Mouse (Mus musculus) kidney, adult 18-20 months (tissue): ENCODE data around the gene Fbxo3.
"Not testable (repeated sequence)": the region's sequence is repeated elsewhere in the genome, so short reads cannot be mapped to it uniquely, and the experiment has no call there.

Source experiments
- DNase-seq: peaks from one replicate; pipeline ENCODE4 v3.0.0; 2021

Fbxo3 gene

GRCm38 (mm10) chr2:104097396-104097795, 69.9 kb downstream of the Fbxo3 start:
- not testable (repeated sequence) for DNase-seq

- DNase-seq, result no peak
Measured at GRCm38 (mm10) chr2:104098529-104099230, 71.2 kb downstream of the Fbxo3 start.

- no peak for DNase-seq
Measured at GRCm38 (mm10) chr2:104099231-104099585, 71.7 kb downstream of the Fbxo3 start.

GRCm38 (mm10) chr2:104099946-104100345, 72.4 kb downstream of the Fbxo3 start:
- DNase-seq, result no peak

GRCm38 (mm10) chr2:104104800-104105199, 77.3 kb downstream of the Fbxo3 start:
- no peak for DNase-seq

GRCm38 (mm10) chr2:104109021-104109420, 81.5 kb downstream of the Fbxo3 start:
- DNase-seq, result not testable (repeated sequence)

- no peak for DNase-seq
Measured at GRCm38 (mm10) chr2:104109528-104109927, 82.0 kb downstream of the Fbxo3 start.

- no peak for DNase-seq
Measured at GRCm38 (mm10) chr2:104110031-104110430, 82.5 kb downstream of the Fbxo3 start.

- not testable (repeated sequence) for DNase-seq
Measured at GRCm38 (mm10) chr2:104111170-104111797, 83.8 kb downstream of the Fbxo3 start.
